Mouse (Mus musculus) hindbrain, embryonic 16.5 days (tissue): ENCODE results near the gene Cbx8. TPM values are rescaled to one million over a fixed set of nuclear protein-coding genes. Genes with fewer than 3 reads are reported as not detected.

Experiments used
- ATAC-seq: fragments of 200-750 bp; cut with Nextera tagmentation; 2 replicates; pipeline ENCODE4 v1.8.0; 2017; ENCODE audit warnings: moderate TSS enrichment, moderate library complexity
- H3K27ac ChIP-seq: fragments of 300-500 bp; sonication (generic); 2 replicates; pipeline ENCODE4 v1.5.1; 2014; ENCODE audit warnings: low read depth, mild to moderate bottlenecking, control low read depth, low read length, moderate library complexity
- H3K27me3 ChIP-seq: fragments of 300-500 bp; sonication (generic); replicated peaks from 2 replicates; pipeline ENCODE4 v1.6.1; 2014; ENCODE audit warnings: low read length; ENCODE audit not compliant: control insufficient read depth, insufficient read depth
- H3K36me3 ChIP-seq: fragments of 300-500 bp; sonication (generic); 2 replicates; pipeline ENCODE4 v1.6.1; 2014; ENCODE audit warnings: mild to moderate bottlenecking, low read length, moderate library complexity, mixed read lengths; ENCODE audit not compliant: control insufficient read depth, insufficient read depth
- H3K4me1 ChIP-seq: fragments of 300-500 bp; sonication (generic); 2 replicates; pipeline ENCODE4 v1.6.1; 2014; ENCODE audit warnings: low read depth, low read length; ENCODE audit not compliant: control insufficient read depth, insufficient read depth
- H3K4me2 ChIP-seq: fragments of 300-500 bp; sonication (generic); 2 replicates; pipeline ENCODE4 v1.6.1; 2014; ENCODE audit warnings: mild to moderate bottlenecking, low read length, control low read depth, moderate library complexity
- H3K4me3 ChIP-seq: fragments of 300-500 bp; sonication (generic); 2 replicates; pipeline ENCODE4 v1.5.1; 2014; ENCODE audit warnings: mild to moderate bottlenecking, low read length, control low read depth, moderate library complexity
- H3K9ac ChIP-seq: fragments of 300-500 bp; sonication (generic); 2 replicates; pipeline ENCODE4 v1.6.1; 2014; ENCODE audit warnings: low read depth, mild to moderate bottlenecking, control low read depth, low read length, moderate library complexity
- H3K9me3 ChIP-seq: fragments of 300-500 bp; sonication (generic); 2 replicates; pipeline ENCODE4 v1.6.1; 2014; ENCODE audit warnings: mild to moderate bottlenecking, low read length, moderate library complexity; ENCODE audit not compliant: control insufficient read depth
- WGBS: fragments of 180-500 bp; shearing (Covaris S2); extraction: QIAGEN DNeasy Blood & Tissue Kit; methylation state at CpG from one replicate; pipeline ENCODE4 v1.1.7; 2014; 5-methylcytosine and 5-hydroxymethylcytosine counted together
- polyA plus RNA-seq: library from polyadenylated mRNA; unstranded; fragments of >200 nt; fragmentation: Nextera tagmentation; extraction: Ambion mirVana; gene quantifications from 2 replicates; pipeline ENCODE4 v1.2.1, GENCODE M21; 2015

Cbx8 gene
- polyA plus RNA-seq, 1 experiment from 2014 or later: 9.5 TPM

DNA sequence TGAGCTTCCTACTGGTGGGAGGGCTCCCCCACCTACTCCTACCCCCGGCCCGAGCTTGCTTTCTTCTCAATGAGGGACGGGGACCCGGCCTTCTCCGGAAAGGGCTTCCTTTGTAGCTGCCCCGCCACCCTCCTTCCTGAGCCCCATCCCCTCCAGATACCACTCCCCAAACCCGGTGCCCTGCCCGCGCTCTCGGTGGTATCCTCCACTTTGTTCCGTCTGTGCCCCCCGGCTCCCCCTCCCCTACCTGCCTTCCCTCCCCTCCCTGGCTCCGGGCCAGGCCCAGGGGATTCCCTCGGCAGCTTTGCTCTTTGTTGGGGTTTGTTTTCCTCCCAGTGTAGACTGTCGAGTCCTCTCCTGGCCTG is 17.2 kb downstream of the Cbx8 start:
- Histone ChIP-seq H3K9ac (peak overlapping the region; percentile 94), H3K4me3 (peak overlapping the region; percentile 94), H3K4me2 (peak overlapping the region; percentile 91), H3K36me3 (peaks cover 19% of the 10 kb centered on the region), H3K4me1 (peaks cover 37% of the 10 kb centered on the region), H3K9me3 (no peaks in the 10 kb centered on the region), H3K27me3 (peaks cover 5% of the 10 kb centered on the region; the same call in 1 of the 2 replicates), H3K27ac (peak overlapping the region; percentile 86)
- no peak; the same call in 1 of the 2 replicates for ATAC-seq
- WGBS: 2% methylated on average over 15 of the region's 15 CpGs

DNA sequence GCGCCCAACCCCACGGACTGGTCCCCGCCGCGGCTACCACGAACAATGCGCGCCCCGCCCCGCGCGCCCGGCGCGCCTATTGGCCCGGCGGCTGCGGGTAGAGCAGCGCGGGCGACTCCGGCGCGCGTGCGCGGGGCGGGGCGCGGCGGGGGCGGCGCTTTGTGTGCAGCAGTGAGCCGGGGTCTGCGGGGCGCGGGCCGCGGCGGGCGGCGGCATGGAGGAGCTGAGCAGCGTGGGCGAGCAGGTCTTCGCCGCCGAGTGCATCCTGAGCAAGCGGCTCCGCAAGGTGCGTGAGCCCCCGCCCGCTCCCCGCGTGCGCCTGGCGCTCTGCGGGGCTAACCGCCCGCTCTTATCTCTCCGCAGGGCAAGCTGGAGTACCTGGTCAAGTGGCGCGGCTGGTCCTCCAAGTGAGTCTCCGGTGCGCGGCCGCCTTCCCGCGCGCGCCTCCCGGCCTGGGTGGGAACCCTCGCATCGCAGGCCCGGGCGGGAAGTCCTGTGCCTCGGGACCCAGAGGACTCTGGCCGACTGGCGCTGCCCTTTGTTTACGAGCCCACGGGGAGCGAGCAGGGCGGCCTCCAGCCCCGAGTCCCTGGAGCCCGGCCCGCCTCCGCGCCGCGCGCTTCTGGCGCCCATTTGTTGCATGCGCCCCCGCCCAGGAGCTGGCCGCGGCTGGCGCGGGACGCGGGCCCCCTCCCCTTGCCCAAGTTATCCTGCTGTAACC is 17.7 kb downstream of the Cbx8 start, which contains the start of gene Cbx2:
Gene Cbx2 (plus strand): TSS at position 68 of the 721 bp plus-strand sequence.
- H3K9me3 ChIP-seq: no peaks in the 10 kb centered on the region
- ATAC-seq: peak; percentile 95
- H3K27me3 ChIP-seq: peaks cover 5% of the 10 kb centered on the region; the same call in 1 of the 2 replicates
- H3K4me1 ChIP-seq: peaks cover 37% of the 10 kb centered on the region
- H3K27ac ChIP-seq: peak within 1 kb of the TSS; percentile 86
- peak within 1 kb of the TSS; percentile 94 for H3K4me3 ChIP-seq
- H3K4me2 ChIP-seq: peak within 1 kb of the TSS; percentile 91
- peak within 1 kb of the TSS; percentile 94 for H3K9ac ChIP-seq
- under 1% methylated on average over 83 of the region's 99 CpGs for WGBS
- H3K36me3 ChIP-seq: peaks cover 13% of the 10 kb centered on the region

DNA sequence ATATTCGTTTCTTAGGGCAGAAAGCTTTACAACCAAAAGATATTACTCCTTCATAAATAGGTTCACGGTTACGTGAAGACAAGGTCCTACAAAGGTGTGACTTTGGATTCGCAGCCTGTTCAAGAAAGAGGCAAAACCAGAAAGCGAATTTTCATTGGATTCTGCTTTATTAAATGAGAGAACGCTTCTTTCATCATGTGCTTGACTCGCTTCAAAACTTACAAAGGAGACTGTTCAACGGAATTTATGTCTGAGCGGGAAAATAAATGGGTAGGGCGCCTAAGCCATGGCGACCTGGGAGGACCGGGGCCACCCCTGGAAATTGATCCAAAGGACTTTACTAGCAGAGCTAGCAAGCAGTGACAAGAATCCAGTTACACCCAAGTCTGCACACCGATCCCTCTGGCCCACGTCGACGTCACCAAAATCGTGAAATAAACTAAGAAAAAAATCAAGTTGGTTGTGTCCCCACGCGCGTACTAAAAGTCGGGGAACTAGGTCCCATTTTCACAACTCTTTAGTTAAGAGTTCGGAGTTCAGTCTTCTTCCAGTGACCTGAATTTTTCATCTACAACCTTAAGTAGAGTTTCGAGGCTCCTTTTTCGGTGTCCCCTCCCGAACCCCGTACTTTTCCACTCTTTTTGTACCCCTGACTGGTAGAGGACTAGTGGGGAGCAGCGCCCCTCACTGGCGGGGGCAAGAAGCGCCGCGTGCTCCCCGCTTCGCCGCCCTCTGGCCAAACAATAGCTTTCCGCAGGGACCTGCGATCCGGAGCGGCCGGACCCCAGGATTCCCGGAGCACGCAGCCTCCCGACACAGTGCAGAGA is 18.5 kb downstream of the Cbx8 start:
- Histone ChIP-seq H3K4me1 (peaks cover 37% of the 10 kb centered on the region), H3K27me3 (peaks cover 5% of the 10 kb centered on the region; the same call in 1 of the 2 replicates), H3K4me3 (peak overlapping the region; percentile 94), H3K4me2 (peak overlapping the region; percentile 91), H3K9ac (peak overlapping the region; percentile 94), H3K36me3 (peaks cover 9% of the 10 kb centered on the region; the same call in 1 of the 2 replicates), H3K9me3 (no peaks in the 10 kb centered on the region), H3K27ac (peak overlapping the region; percentile 86)
- 4% methylated on average over 42 of the region's 42 CpGs for WGBS
- no peak for ATAC-seq

GRCm38 (mm10) chr11:119021180-119021579 is 19.6 kb downstream of the Cbx8 start:
- ATAC-seq: no peak
- no peak overlapping the region for H3K9ac ChIP-seq
- no peaks in the 10 kb centered on the region for H3K36me3 ChIP-seq
- no peaks in the 10 kb centered on the region for H3K9me3 ChIP-seq
- H3K4me1 ChIP-seq: peaks cover 28% of the 10 kb centered on the region
- no peak overlapping the region for H3K27ac ChIP-seq
- no peak overlapping the region for H3K4me3 ChIP-seq
- no peak overlapping the region for H3K4me2 ChIP-seq
- 95% methylated on average over 7 of the region's 7 CpGs for WGBS
- H3K27me3 ChIP-seq: peaks cover 5% of the 10 kb centered on the region; the same call in 1 of the 2 replicates

GRCm38 (mm10) chr11:119017506-119017905 is 23.3 kb downstream of the Cbx8 start:
- no peak for ATAC-seq
- WGBS: 31% methylated on average over 7 of the region's 7 CpGs
- H3K9ac ChIP-seq: no peak overlapping the region
- peaks cover 4% of the 10 kb centered on the region for H3K4me1 ChIP-seq
- H3K9me3 ChIP-seq: no peaks in the 10 kb centered on the region
- H3K27me3 ChIP-seq: peaks cover 5% of the 10 kb centered on the region; the same call in 1 of the 2 replicates
- no peaks in the 10 kb centered on the region for H3K36me3 ChIP-seq
- H3K4me2 ChIP-seq: no peak overlapping the region
- no peak overlapping the region for H3K4me3 ChIP-seq
- H3K27ac ChIP-seq: no peak overlapping the region

- no peak overlapping the region for H3K9ac ChIP-seq
- no peak for ATAC-seq
- 83% methylated on average over 7 of the region's 7 CpGs for WGBS
- no peak overlapping the region for H3K4me3 ChIP-seq
- no peaks in the 10 kb centered on the region for H3K9me3 ChIP-seq
- no peak overlapping the region for H3K27ac ChIP-seq
- no peaks in the 10 kb centered on the region for H3K36me3 ChIP-seq
- H3K4me2 ChIP-seq: no peak overlapping the region
- H3K27me3 ChIP-seq: no peaks in the 10 kb centered on the region
- H3K4me1 ChIP-seq: no peaks in the 10 kb centered on the region
Measured at GRCm38 (mm10) chr11:119014455-119014854, 26.3 kb downstream of the Cbx8 start.

DNA sequence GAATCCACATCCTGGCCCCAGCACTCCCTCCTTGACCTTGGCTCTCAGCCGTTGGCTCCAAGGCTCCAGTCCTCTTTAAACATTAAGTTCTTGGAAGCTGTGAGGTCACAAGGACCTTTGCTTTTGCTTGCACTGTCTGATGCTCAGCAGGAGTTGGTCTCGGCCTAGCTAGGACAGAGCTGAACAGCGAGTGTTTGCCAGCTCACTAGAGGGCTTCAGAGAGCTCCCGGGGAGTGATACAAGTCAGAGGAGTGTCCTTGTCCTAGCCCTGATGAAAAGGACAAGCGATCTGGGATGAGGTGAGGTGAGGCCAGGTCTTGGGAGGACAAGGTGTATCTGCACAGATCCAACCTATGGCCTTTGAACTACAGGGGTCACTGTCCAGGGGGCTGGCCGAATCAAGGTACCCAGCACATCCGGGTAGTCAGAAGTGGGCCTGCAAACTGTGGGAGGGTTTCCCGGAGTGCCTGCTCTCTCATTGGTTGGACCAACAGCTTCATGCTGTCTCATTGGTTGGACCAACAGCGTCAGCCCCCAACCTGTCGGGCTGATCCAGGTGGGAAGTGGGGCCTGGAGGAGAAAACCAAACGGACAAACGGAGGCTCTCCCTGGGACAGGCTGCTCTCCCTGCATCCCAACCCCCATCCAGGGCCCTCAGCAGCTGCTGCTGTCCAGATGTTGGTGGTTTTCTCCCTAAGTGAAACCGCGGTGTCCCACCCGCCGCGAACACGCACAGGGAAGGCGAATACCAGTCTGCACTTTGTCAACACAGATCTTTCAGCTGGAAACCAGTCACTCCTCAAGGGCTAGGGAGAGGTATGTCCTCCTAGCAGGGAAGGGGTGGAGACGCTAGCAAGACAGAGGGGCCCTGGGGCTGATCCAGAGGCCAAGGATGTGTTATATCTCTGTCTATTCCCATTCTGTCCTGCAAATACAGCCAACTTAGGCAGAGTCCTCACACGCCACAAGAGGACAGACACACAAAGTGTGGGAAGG is 33.0 kb downstream of the Cbx8 start:
- Histone ChIP-seq H3K9me3 (no peaks in the 10 kb centered on the region), H3K4me1 (no peaks in the 10 kb centered on the region), H3K27me3 (no peaks in the 10 kb centered on the region), H3K27ac (no peak overlapping the region), H3K4me2 (peak overlapping the region; percentile 47), H3K36me3 (no peaks in the 10 kb centered on the region), H3K9ac (no peak overlapping the region), H3K4me3 (peak overlapping the region; percentile 30)
- ATAC-seq: peak; percentile 81
- 18% methylated on average over 21 of the region's 21 CpGs for WGBS

GRCm38 (mm10) chr11:119006462-119006861 is 34.3 kb downstream of the Cbx8 start:
- H3K4me3 ChIP-seq: no peak overlapping the region
- H3K9me3 ChIP-seq: no peaks in the 10 kb centered on the region
- no peak overlapping the region for H3K9ac ChIP-seq
- H3K4me2 ChIP-seq: no peak overlapping the region
- no peaks in the 10 kb centered on the region for H3K27me3 ChIP-seq
- WGBS: 76% methylated on average over 3 of the region's 3 CpGs
- no peaks in the 10 kb centered on the region for H3K4me1 ChIP-seq
- no peak for ATAC-seq
- no peak overlapping the region for H3K27ac ChIP-seq
- H3K36me3 ChIP-seq: no peaks in the 10 kb centered on the region
